Mouse (Mus musculus): ENCODE results near the gene Tigd3.

The Tigd3 gene

GRCm38 (mm10) chr19:5850860-5851259, 43.1 kb downstream of the Tigd3 start:
- in situ Hi-C loops (cut with MboI, MseI), result loop anchor here in 1 of 2 experiments (5.0 to 25.0 kb wide), 2 partner anchors 36 to 1464 kb away; partner anchors contain the start of gene Kdm2a

- in situ Hi-C loops (cut with MboI, MseI), result loop anchor here (5.0 to 25.0 kb wide), 3 partner anchors 37 to 1463 kb away; partner anchors contain the start of gene Kdm2a (in 1 of the 2)
Observed at GRCm38 (mm10) chr19:5849843-5850527, 44.0 kb downstream of the Tigd3 start.

- in situ Hi-C loops (cut with MboI, MseI), result loop anchor here (5.0 kb wide), 1 partner anchor 57 kb away; no protein-coding TSS in a partner anchor
Observed at GRCm38 (mm10) chr19:5848826-5849672, 44.9 kb downstream of the Tigd3 start.

GRCm38 (mm10) chr19:5848032-5848825, 45.7 kb downstream of the Tigd3 start:
- in situ Hi-C loops (cut with MboI, MseI), result loop anchor here (5.0 kb wide), 1 partner anchor 56 kb away; no protein-coding TSS in a partner anchor

GRCm38 (mm10) chr19:5847306-5847796, 46.6 kb downstream of the Tigd3 start:
- in situ Hi-C loops (cut with MboI, MseI), result loop anchor here (5.0 kb wide), 1 partner anchor 55 kb away; no protein-coding TSS in a partner anchor

- in situ Hi-C loops (cut with MboI, MseI), result loop anchor here (5.0 kb wide), 1 partner anchor 54 kb away; no protein-coding TSS in a partner anchor
Observed at GRCm38 (mm10) chr19:5846557-5847305, 47.2 kb downstream of the Tigd3 start.

GRCm38 (mm10) chr19:5846154-5846553, 47.8 kb downstream of the Tigd3 start:
- in situ Hi-C loops (cut with MboI, MseI), result loop anchor here (5.0 kb wide), 1 partner anchor 54 kb away; no protein-coding TSS in a partner anchor

- in situ Hi-C loops (cut with MboI, MseI), result loop anchor here (5.0 kb wide), 1 partner anchor 53 kb away; no protein-coding TSS in a partner anchor
Observed at GRCm38 (mm10) chr19:5845319-5846135, 48.4 kb downstream of the Tigd3 start.

- in situ Hi-C loops (cut with MboI, MseI), result loop anchor here (5.0 kb wide), 1 partner anchor 53 kb away; no protein-coding TSS in a partner anchor
Observed at GRCm38 (mm10) chr19:5844831-5845318, 49.1 kb downstream of the Tigd3 start.

- in situ Hi-C loops (cut with MboI, MseI), result no loop called here
Observed at GRCm38 (mm10) chr19:5843781-5844691, 49.9 kb downstream of the Tigd3 start.

- in situ Hi-C loops (cut with MboI, MseI), result no loop called here
Observed at GRCm38 (mm10) chr19:5842785-5843730, 50.9 kb downstream of the Tigd3 start.

- in situ Hi-C loops (cut with MboI, MseI), result no loop called here
Observed at GRCm38 (mm10) chr19:5841999-5842784, 51.8 kb downstream of the Tigd3 start.

- in situ Hi-C loops (cut with MboI, MseI), result no loop called here
Observed at GRCm38 (mm10) chr19:5841389-5841946, 52.5 kb downstream of the Tigd3 start.
